Mouse (Mus musculus): ENCODE results near the gene Aaed1. TPM values are rescaled to one million over a fixed set of nuclear protein-coding genes. Genes with fewer than 3 reads are reported as not detected.

Aaed1 gene
- 8.6 TPM for polyA plus RNA-seq (2017; shearing (Covaris generic))

GRCm38 (mm10) chr13:64312024-64312915 lies at the start of gene Aaed1:
Gene Aaed1 (minus strand): TSS chr13:64312710.

DNA sequence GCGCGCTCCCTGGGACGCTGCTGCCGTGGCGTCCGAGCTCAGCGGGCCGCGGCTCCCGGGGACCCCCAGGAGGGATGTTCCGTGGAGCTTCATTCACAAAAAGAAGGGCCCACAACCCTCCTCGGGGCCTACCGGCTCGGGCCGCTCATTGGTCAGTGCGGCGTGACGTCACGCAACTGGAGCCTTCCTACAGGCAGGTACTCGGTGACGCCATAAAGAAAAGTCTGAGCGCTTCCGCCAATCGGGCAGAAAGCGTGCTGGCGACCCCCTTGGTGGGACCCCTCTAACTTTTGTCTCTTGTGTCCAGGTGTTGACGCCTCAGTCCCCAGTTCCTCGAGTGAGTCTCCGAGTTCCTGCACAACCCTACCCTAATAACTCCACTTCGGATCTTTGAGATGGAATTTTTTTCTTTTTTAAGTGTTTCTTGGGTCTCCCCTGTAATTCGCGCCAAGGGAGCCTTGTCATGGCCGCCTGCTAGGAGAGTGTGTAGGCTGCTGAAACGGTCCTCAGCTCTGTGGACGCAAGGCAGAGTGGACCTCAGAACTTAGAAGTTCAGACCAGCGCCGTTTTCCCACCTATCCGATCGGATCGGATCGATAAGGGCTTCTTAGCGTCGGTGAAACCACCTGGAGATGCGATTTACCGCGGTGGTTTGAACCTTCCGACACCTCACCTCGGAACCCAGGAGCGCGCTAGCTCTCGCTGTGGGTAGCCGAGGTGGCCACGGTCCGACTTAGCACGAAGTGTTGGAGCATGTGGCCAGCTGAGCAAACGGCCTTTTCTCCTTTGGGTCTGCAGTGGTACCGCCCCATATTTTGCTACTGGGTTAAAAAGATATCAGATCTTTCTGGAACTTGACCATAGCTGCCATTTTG lies 37.4 kb downstream of the Aaed1 start, which contains the start of gene Cdc14b:
Cdc14b (minus strand) TSS at position 412 of the 875 bp plus-strand sequence.

Other genes starting within 250 kb of the Aaed1 start
- gene Hsd17b3, start 223.5 kb downstream of the Aaed1 start, polyA plus RNA-seq (2017; shearing (Covaris generic)): not detected
- gene Slc35d2, start 183.3 kb downstream of the Aaed1 start, polyA plus RNA-seq (2017; shearing (Covaris generic)): 31.5 TPM
- gene Zfp367, start 159.5 kb downstream of the Aaed1 start, polyA plus RNA-seq (2017; shearing (Covaris generic)): 8.1 TPM
- gene Habp4, start 150.9 kb downstream of the Aaed1 start, polyA plus RNA-seq (2017; shearing (Covaris generic)): 3.4 TPM
- gene Cdc14b, start 37.4 kb downstream of the Aaed1 start, polyA plus RNA-seq (2017; shearing (Covaris generic)): 6.8 TPM
- gene Ctsl, start 58.2 kb upstream of the Aaed1 start, polyA plus RNA-seq (2017; shearing (Covaris generic)): 15.7 TPM
- 8.1 TPM for gene Cdk20, start 119.6 kb upstream of the Aaed1 start, polyA plus RNA-seq (2017; shearing (Covaris generic))
- not detected for gene Fam240b, start 185.1 kb upstream of the Aaed1 start, polyA plus RNA-seq (2017; shearing (Covaris generic))

All from inflammation-experienced regulatory T-cells, adult 16 weeks (primary cell).